Mouse (Mus musculus): ENCODE measurements around the gene Tmem178b.

The Tmem178b gene

GRCm38 (mm10) chr6:40015711-40016460 lies 142.8 kb downstream of the Tmem178b start:
- DNase-seq (ENCODE audit: low spot score in 2 of 2) = no peak

DNA sequence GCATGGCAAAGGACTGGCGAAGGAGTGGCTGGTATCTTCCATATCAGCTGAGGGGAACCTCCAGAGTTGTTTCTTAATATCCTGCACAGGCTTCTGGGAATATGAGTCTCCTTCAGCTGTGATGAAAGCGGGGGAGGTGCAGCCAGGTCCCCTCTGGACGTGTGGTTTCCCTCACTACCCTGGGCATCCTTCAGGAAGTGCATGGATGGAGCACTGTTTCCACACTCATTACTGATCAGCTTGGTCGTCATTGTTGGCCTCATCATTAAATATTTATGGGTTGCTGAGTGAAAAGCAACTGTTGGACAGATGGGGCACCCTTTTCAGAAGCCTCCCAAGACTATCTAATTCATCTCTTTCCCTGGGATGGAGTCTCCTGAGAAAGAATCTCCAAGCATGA lies 146.3 kb downstream of the Tmem178b start:
- no peak for DNase-seq (ENCODE audit: low spot score in 2 of 2)

DNA sequence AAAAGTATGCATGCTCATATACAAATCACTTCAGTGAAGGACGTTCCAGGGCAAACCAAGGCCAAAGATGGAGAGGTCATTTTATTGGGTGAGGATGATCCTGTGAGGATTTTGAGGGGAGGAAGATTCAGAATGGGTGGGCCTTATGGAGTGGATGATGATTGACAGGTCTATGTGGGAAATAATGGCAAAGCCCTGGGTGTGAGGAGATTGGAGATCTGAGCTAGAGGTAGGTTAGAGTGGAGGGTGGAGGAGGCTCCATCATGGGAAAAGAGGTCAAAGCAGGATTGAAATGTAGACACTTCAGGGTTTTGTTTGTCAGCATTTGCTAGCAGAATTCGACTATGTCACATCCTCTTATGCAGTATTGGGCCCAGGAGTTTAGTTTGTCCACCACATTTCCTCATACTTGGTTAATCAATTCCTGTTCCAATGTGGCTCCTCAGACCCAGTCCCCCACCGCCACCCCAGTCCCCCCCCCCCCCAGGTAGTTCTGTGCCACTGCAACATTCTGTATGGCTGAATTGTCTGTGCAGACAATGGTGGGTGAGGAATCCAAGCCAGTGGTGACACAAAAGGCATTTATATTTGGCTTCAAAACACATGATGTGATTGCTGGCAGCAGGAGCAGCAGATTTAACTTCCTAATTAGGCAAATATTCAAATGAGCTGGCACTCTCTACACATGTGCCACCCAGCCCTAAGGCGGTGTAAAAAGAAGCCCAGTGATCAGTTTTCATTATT lies 150.7 kb downstream of the Tmem178b start:
- DNase-seq (ENCODE audit: low spot score in 2 of 2) = no peak

- no peak for DNase-seq (ENCODE audit: low spot score in 2 of 2)
These were observed 151.4 kb downstream of the Tmem178b start for GRCm38 (mm10) chr6:40024336-40024934.

DNA sequence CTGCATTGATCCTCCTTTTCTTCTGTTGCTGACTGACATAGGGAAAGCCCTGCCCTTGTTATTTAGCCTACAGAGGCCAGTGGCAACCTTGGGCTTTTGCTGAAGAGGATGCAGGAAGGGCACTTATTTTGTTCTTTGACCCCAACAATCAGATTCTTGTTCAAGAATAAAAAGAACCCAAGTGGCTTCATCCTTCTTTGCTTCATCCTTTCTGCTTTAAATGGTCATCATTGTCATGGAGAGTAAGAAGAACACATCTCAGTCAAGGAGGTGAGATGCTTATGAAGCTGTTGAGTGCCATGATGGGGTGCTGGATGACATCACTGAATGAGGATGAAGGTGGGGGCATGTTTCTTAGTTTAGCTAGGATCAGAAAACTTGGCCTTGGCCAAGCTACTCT lies 159.8 kb downstream of the Tmem178b start:
- DNase-seq (ENCODE audit: low spot score in 2 of 2) = no peak

GRCm38 (mm10) chr6:40033935-40034334 lies 160.9 kb downstream of the Tmem178b start:
- no peak for DNase-seq (ENCODE audit: low spot score in 2 of 2)

- peak in 1 of 2 experiments; percentile 30 for DNase-seq (ENCODE audit: low spot score in 2 of 2)
These were observed 176.2 kb downstream of the Tmem178b start for GRCm38 (mm10) chr6:40048969-40049908.

DNA sequence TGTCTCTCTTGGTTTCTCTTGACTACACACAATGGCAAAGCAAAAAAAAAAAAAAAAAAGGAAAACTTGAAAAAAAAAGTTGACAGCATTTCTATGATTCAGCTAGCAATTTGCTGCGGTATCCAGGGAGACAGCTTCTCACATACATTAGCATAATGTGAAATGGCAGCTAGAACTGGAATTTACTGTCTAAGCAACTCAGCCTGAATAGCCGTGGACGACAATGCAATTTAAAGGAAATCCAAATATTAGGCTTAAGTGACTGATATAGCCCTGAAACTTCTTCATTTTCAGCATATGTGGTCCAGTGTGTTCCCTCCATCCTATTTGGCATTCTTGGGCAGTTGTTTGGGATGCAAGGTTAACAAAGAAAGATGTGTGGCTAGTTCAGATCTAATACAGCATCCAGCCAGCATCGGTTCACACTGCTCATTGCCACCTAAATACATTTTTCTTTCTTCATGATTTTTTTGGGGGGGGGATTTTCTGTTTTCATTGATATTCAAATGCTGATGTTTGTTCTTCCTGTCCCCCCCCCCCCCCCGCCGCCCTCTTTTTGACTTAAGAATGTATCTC lies 176.9 kb downstream of the Tmem178b start:
- no peak for DNase-seq (ENCODE audit: low spot score in 2 of 2)

DNA sequence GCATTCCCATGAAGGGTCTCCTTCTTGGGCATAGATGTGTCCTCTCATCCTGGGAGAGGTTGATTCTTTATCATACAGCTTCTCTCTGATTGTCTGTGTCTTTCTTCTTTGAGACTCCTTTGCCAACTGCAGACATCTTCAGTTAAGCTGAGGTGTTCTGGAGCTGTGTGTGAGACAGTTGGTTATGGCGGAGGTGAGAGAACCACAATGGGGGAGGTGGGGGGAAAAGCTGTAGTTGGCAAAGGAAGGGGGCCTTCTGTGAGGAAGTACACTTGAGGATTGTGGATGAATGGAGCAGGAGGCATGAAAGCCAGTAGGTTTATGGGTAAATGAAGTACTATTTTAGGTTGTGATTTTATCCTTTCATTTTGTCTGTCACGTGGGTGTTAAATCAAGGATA lies 178.6 kb downstream of the Tmem178b start:
- no peak for DNase-seq (ENCODE audit: low spot score in 2 of 2)

DNA sequence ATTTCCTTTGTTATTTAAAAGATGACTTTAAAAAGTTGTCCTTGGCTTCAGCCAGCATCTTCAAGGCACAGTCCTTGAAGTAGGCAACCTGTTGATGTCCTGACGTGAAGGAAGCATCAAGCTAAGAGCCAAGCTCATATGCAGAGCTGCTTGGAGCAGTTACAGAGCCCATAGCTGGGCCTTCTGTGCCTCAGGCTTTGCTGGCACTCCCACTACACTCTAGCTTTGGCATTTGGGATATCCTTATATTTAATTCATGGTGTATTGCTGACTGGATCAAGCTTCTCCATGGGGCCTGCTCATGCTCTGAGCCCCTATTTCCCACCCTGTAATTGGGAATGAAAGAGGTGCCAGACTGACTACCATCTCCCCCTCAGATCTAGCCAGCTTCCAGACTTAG lies 179.5 kb downstream of the Tmem178b start:
- DNase-seq (ENCODE audit: low spot score in 2 of 2) = no peak

DNA sequence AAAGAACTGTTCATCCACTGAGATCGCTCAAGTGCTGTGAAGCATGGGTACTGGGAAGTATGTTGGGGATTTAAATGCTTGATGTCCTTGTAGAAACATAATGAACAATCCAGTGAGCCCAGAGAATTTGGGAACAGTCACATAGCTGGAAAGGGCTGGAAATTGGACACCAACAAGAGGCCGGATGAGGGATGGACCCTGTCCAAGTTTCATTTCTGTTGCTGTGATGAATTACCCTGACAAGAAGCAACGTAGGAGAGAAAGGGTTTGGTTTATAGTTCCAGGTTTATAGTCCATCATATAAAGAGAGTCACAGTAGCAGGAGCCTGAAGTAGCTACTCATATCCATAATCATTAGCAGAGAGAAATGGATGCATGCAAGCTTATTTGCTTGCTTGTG lies 186.4 kb downstream of the Tmem178b start:
- no peak for DNase-seq (ENCODE audit: low spot score in 2 of 2)

GRCm38 (mm10) chr6:40061327-40062189 lies 188.5 kb downstream of the Tmem178b start:
- no peak for DNase-seq (ENCODE audit: low spot score in 2 of 2)

GRCm38 (mm10) chr6:40062190-40062501 lies 189.1 kb downstream of the Tmem178b start:
- DNase-seq (ENCODE audit: low spot score in 2 of 2) = no peak

DNA sequence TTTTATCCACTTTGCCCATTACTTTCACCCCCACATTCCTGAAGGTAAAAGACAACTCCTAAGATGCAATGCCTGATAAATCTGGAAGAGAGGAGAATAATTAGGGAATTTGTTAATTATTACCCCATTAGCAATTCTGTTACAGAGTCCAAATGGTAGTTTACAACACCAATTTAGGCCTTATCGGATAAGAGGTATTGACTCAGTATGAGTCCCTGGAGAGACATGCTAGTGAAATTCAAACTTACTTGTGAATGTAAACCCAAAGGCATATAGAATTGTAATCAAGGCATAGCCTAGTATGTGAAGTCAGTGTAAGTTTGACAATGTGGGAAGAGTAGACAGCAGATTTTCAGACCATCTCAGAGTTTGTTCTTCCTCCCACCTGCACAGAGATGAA lies 190.4 kb downstream of the Tmem178b start:
- DNase-seq (ENCODE audit: low spot score in 2 of 2) = no peak

DNA sequence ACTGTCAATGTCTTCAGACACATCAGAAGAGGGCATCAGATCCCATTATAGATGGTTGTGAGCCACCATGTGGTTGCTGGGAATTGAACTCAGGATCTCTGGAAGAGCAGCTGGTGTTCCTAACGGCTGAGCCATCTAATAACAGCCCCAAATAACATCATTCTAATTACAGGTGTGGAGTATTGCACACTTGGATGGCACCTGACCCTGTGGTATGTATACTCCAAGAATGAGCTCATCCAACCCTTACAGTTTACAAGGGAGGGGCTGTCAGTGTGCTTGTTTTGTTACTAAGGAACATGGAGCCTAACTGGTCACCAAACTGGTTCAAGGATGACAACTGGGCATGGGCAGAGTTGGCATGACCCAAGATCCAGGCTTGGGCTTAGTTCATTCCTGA lies 190.8 kb downstream of the Tmem178b start:
- DNase-seq (ENCODE audit: low spot score in 2 of 2) = no peak

GRCm38 (mm10) chr6:40064342-40064741 lies 191.3 kb downstream of the Tmem178b start:
- DNase-seq (ENCODE audit: low spot score in 2 of 2) = no peak

DNA sequence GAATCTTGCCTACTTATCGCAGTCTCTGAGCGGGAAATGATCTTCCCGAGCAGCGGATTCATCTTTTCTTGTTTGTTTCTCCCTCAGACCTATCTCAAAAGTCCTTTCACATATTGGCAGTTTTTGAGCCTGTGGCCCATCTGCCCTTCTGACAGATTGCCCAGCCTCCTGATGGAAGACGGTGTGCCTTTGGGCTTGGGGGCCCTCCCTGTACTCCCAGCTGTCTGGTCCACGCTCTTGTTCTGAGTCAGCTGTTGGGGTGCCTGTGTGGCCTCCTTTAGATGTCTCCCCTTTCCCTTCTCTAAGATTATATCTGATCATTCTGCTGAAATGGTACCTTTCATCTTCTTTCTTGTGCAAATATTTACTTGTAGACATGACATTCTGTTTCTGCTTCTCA lies 195.4 kb downstream of the Tmem178b start:
- no peak for DNase-seq (ENCODE audit: low spot score in 2 of 2)

- DNase-seq (ENCODE audit: low spot score in 2 of 2) = no peak
These were observed 197.9 kb downstream of the Tmem178b start for GRCm38 (mm10) chr6:40071007-40071406.

GRCm38 (mm10) chr6:40076089-40076488 lies 203.0 kb downstream of the Tmem178b start:
- no peak for DNase-seq (ENCODE audit: low spot score in 2 of 2)

GRCm38 (mm10) chr6:40076670-40077313 lies 203.7 kb downstream of the Tmem178b start:
- DNase-seq (ENCODE audit: low spot score in 2 of 2) = no peak
